ENCODE assay signal across 17 mouse cellular contexts in the genomic region with DNA sequence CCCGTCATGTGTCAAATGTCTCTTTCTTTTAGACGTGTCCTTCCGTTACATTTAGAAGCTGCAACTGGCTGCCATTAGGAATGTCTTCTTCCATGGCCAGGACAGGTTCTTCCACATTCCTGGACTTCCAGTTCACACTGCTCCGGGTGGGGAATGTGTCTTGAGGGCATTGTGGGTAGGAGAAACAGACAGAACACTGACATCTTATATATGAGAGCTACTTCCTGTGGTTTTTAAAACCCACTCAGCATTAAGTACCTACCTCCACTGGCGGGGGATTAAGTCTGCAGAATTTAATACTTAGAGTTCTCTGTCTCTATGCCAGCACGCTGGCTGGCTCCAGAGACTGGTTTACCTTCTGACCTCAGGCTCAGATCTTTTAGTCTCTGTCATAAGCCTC. TPM values are rescaled to one million over a fixed set of nuclear protein-coding genes. Genes with fewer than 3 reads are reported as not detected.
"Had no signal": no experiment of that assay in that cellular context is flagged by ENCODE, and none has a peak within 500 bp of the region (broad histone marks: within the 10 kb centered on the region; RNA-seq: fewer than 3 reads in every experiment).

No protein-coding gene starts in this region.

- H3K4me3 ChIP-seq: kidney, embryonic 15.5 days; limb, embryonic 12.5 days; liver, embryonic 13.5 days; midbrain, embryonic 12.5 days; neural tube, embryonic 13.5 days; stomach, embryonic 15.5 days had no signal

- H3K27me3 ChIP-seq: kidney, embryonic 15.5 days; liver, embryonic 13.5 days; stomach, embryonic 15.5 days had no signal

- H3K36me3 ChIP-seq: kidney, embryonic 15.5 days; limb, embryonic 12.5 days; liver, embryonic 13.5 days; midbrain, embryonic 12.5 days; neural tube, embryonic 13.5 days; stomach, embryonic 15.5 days had no signal

- H3K9me3 ChIP-seq: kidney, embryonic 15.5 days; limb, embryonic 12.5 days; liver, embryonic 13.5 days; midbrain, embryonic 12.5 days; neural tube, embryonic 13.5 days; stomach, embryonic 15.5 days had no signal

- ATAC-seq: liver, postnatal 0 days; midbrain, embryonic 16.5 days had no signal

- H3K27ac ChIP-seq: kidney, embryonic 15.5 days; limb, embryonic 12.5 days; liver, embryonic 13.5 days; midbrain, embryonic 12.5 days; neural tube, embryonic 13.5 days; stomach, embryonic 15.5 days had no signal

- H3K9ac ChIP-seq: kidney, embryonic 15.5 days; limb, embryonic 12.5 days; liver, embryonic 13.5 days; liver, postnatal 0 days; midbrain, embryonic 12.5 days; neural tube, embryonic 13.5 days; stomach, embryonic 15.5 days had no signal

- H3K4me2 ChIP-seq: kidney, embryonic 15.5 days; limb, embryonic 12.5 days; liver, embryonic 13.5 days; midbrain, embryonic 12.5 days; neural tube, embryonic 13.5 days; stomach, embryonic 15.5 days had no signal

- DNase-seq: kidney, adult 18-20 months; kidney, postnatal 14 days; layer of hippocampus, postnatal 36 days; liver; liver, embryonic 13.5 days; liver, postnatal 0 days; retina, postnatal 1 day; thymus, adult 2 months; thymus, postnatal 25 days had no signal

- H3K4me1 ChIP-seq: kidney, embryonic 15.5 days; liver, embryonic 13.5 days; midbrain, embryonic 12.5 days; neural tube, embryonic 13.5 days; stomach, embryonic 15.5 days had no signal

RNA-seq across cellular contexts. Expression of a gene that starts 24.0 kb away (rescaled TPM):
- total RNA-seq: megakaryocyte-erythroid progenitor cell, adult 5-6 weeks had no signal
- polyA plus RNA-seq: limb, embryonic 12.5 days; liver, postnatal 0 days; spleen, adult 2 months had no signal
